11 mouse cellular contexts compared by ENCODE assay signal in genomic region chr2:166544575-166545251, GRCm38 (mm10).
DNase-seq lines count a peak whose midpoint lies in the region; ATAC-seq and TF ChIP-seq lines count a peak whose summit lies in the region.
"Had no signal": no experiment of that assay in that cellular context is flagged by ENCODE, and none has a peak within 500 bp of the region (broad histone marks: within the 10 kb centered on the region; RNA-seq: fewer than 3 reads in every experiment).

No protein-coding gene starts in this region.

- TF ChIP-seq CTCF in intestine, postnatal 0 days (IDR thresholded peaks at IDR 0.05; ENCODE audit: low read depth): peak; percentile 45
- peak; percentile 36; the same call in 1 of the 2 replicates for TF ChIP-seq CTCF in brain, embryonic 14.5 days (IDR thresholded peaks at IDR 0.05; ENCODE audit: borderline replicate concordance, extremely low read depth, insufficient read depth, insufficient read length)

- H3K9me3 ChIP-seq in intestine, postnatal 0 days (ENCODE audit: control insufficient read depth): no peaks in the 10 kb centered on the region
- no peaks in the 10 kb centered on the region for H3K9me3 ChIP-seq in intestine, embryonic 16.5 days (ENCODE audit: control insufficient read depth, low read length)
- H3K9me3 ChIP-seq: embryonic facial prominence, embryonic 12.5 days; hindbrain, embryonic 15.5 days had no signal

- no peaks in the 10 kb centered on the region for H3K27me3 ChIP-seq in intestine, postnatal 0 days (replicated peaks; ENCODE audit: control insufficient read depth, insufficient read depth, low read length)
- no peaks in the 10 kb centered on the region for H3K27me3 ChIP-seq in intestine, embryonic 16.5 days (replicated peaks; ENCODE audit: control insufficient read depth, insufficient read depth, low read length)
- H3K27me3 ChIP-seq: embryonic facial prominence, embryonic 12.5 days; hindbrain, embryonic 15.5 days had no signal

- DNase-seq in right cerebral cortex, adult 18-20 months: peak; percentile 62
- DNase-seq in right cerebral cortex, postnatal 10 days (ENCODE audit: low spot score in 2 of 2): no peak
- peak; percentile 39 for DNase-seq in brain, embryonic 14.5 days (ENCODE audit: low read depth)
- no peak for DNase-seq in spleen, postnatal 36 days (ENCODE audit: low spot score in 2 of 2)
- DNase-seq: gastrocnemius, postnatal 25 days had no signal

- H3K4me1 ChIP-seq in intestine, postnatal 0 days (replicated peaks; ENCODE audit: control insufficient read depth, insufficient read depth, low read length): no peaks in the 10 kb centered on the region
- H3K4me1 ChIP-seq in intestine, embryonic 16.5 days (ENCODE audit: control insufficient read depth, insufficient read depth, low read length): peaks cover 14% of the 10 kb centered on the region

- no peak overlapping the region for H3K9ac ChIP-seq in intestine, postnatal 0 days (ENCODE audit: low read depth, low read length)
- H3K9ac ChIP-seq in intestine, embryonic 16.5 days (ENCODE audit: low read depth, low read length): no peak overlapping the region
- H3K9ac ChIP-seq: embryonic facial prominence, embryonic 12.5 days; hindbrain, embryonic 15.5 days had no signal

- 44% methylated on average over 7 of the region's 7 CpGs for WGBS in intestine, postnatal 0 days
- 56% methylated on average over 7 of the region's 7 CpGs for WGBS in intestine, embryonic 16.5 days

- no peak for TF ChIP-seq POLR2A in brain, embryonic 14.5 days (IDR thresholded peaks at IDR 0.05; ENCODE audit: borderline replicate concordance, extremely low read depth, insufficient read depth, insufficient read length, poor library complexity, severe bottlenecking)

- no peak overlapping the region for H3K27ac ChIP-seq in intestine, postnatal 0 days (ENCODE audit: low read depth, low read length)
- H3K27ac ChIP-seq in intestine, embryonic 16.5 days (ENCODE audit: low read length): no peak overlapping the region
- H3K27ac ChIP-seq: hindbrain, embryonic 15.5 days had no signal

- H3K4me2 ChIP-seq in intestine, postnatal 0 days (replicated peaks; ENCODE audit: low read depth): no peak overlapping the region
- no peak overlapping the region for H3K4me2 ChIP-seq in intestine, embryonic 16.5 days (ENCODE audit: low read depth, low read length)
- H3K4me2 ChIP-seq: embryonic facial prominence, embryonic 12.5 days; hindbrain, embryonic 15.5 days had no signal

- no peaks in the 10 kb centered on the region for H3K36me3 ChIP-seq in intestine, postnatal 0 days (ENCODE audit: control insufficient read depth, insufficient read depth)
- H3K36me3 ChIP-seq in intestine, embryonic 16.5 days (ENCODE audit: control insufficient read depth, insufficient read depth, low read length): no peaks in the 10 kb centered on the region
- H3K36me3 ChIP-seq: embryonic facial prominence, embryonic 12.5 days; hindbrain, embryonic 15.5 days had no signal

- no peak for ATAC-seq in intestine, postnatal 0 days
- ATAC-seq in intestine, embryonic 16.5 days: no peak
- ATAC-seq in megakaryocyte-erythroid progenitor cell, adult 5-6 weeks (replicated peaks; ENCODE audit: low FRiP score, low TSS enrichment, poor library complexity, severe bottlenecking): 0 out of 2 replicates have a peak, but pooled peaks have one; percentile 38

- H3K4me3 ChIP-seq in intestine, postnatal 0 days (ENCODE audit: low read depth, low read length): no peak overlapping the region
- no peak overlapping the region for H3K4me3 ChIP-seq in intestine, embryonic 16.5 days (ENCODE audit: low read length)
- H3K4me3 ChIP-seq: embryonic facial prominence, embryonic 12.5 days; hindbrain, embryonic 15.5 days; megakaryocyte, embryonic 14.5 days had no signal

Comparison
In these comparisons a context has a peak if more than half of its experiments do, and no peak if none do; other contexts are left out.
1. DNase-seq: peak in right cerebral cortex, adult 18-20 months (single experiment) and brain, embryonic 14.5 days (single experiment); none in right cerebral cortex, postnatal 10 days (0 of 2) and spleen, postnatal 36 days (0 of 2).